Mouse (Mus musculus): ENCODE data around the gene Socs1. TPM values are rescaled to one million over a fixed set of nuclear protein-coding genes. Genes with fewer than 3 reads are reported as not detected.

Socs1 gene
- polyA plus RNA-seq, 1 experiment from 2014 or later, result 3.8 TPM

DNA sequence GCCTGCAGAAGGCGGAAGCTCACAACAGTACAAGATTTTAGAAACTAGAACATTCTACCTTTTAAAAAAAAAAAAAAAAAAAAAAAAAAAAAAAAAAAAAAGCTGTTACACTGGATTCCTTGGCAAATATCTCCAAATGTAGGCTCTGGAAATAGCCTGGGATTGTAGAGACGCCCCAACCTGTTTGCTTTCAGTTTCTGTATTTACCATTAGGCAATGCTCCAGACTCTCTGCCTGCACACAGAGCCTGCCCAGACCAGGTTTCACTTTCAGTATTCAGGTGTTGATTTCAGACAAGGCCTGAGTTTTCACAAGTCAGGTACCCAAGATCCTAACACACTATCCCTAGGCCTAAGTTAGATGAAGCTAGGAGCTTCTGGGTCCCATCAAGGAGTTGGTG lies 44.3 kb downstream of the Socs1 start:
- H3K9ac ChIP-seq (ENCODE audit: low read depth, low read length), result no peak overlapping the region
- H3K4me1 ChIP-seq (replicated peaks; ENCODE audit: control insufficient read depth, insufficient read depth, low read length), result no peaks in the 10 kb centered on the region
- no peak overlapping the region for H3K27ac ChIP-seq (ENCODE audit: low read depth, low read length)
- H3K9me3 ChIP-seq (ENCODE audit: control insufficient read depth), result no peaks in the 10 kb centered on the region
- TF ChIP-seq CTCF (IDR thresholded peaks at IDR 0.05; ENCODE audit: low read depth), result no peak
- H3K36me3 ChIP-seq (ENCODE audit: control insufficient read depth, insufficient read depth), result no peaks in the 10 kb centered on the region
- H3K4me3 ChIP-seq (ENCODE audit: low read depth, low read length), result no peak overlapping the region
- ATAC-seq, result peak; percentile 80
- WGBS, result 64% methylated on average over 2 of the region's 2 CpGs
- H3K4me2 ChIP-seq (replicated peaks; ENCODE audit: low read depth), result no peak overlapping the region
- no peaks in the 10 kb centered on the region for H3K27me3 ChIP-seq (replicated peaks; ENCODE audit: control insufficient read depth, insufficient read depth, low read length)

DNA sequence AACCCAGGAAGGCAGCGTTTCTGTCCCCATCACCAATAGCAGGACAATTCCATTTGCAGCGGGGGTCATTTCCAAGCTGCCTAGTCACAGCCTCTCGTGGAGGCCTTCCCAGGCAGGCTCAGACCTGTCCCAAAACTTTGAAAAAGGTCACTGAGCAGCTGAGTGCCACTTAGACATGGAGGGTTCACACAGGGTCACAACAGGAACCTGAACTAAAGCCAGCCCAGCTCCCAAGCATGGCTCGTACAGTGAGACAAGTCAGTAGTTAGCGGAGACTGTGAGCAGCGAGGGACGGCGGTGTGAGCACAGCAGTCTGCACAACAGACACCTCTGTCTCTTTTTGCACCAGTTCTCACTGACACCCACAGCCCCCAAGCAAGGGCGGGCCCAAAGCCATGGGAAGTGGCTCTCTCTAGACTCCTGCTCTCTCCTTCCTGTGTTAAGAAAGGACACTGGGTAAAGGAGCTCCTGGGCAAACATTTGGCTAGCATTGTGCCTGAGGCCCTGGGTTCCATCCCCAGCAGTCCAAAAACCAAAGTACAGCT lies 45.4 kb downstream of the Socs1 start:
- ATAC-seq, result no peak
- Histone ChIP-seq H3K27ac (ENCODE audit: low read depth, low read length) (no peak overlapping the region), H3K4me3 (ENCODE audit: low read depth, low read length) (no peak overlapping the region), H3K4me1 (replicated peaks; ENCODE audit: control insufficient read depth, insufficient read depth, low read length) (no peaks in the 10 kb centered on the region), H3K9ac (ENCODE audit: low read depth, low read length) (no peak overlapping the region), H3K36me3 (ENCODE audit: control insufficient read depth, insufficient read depth) (no peaks in the 10 kb centered on the region), H3K9me3 (ENCODE audit: control insufficient read depth) (no peaks in the 10 kb centered on the region), H3K4me2 (replicated peaks; ENCODE audit: low read depth) (no peak overlapping the region), H3K27me3 (replicated peaks; ENCODE audit: control insufficient read depth, insufficient read depth, low read length) (no peaks in the 10 kb centered on the region)
- WGBS, result 79% methylated on average over 9 of the region's 9 CpGs
- TF ChIP-seq CTCF (IDR thresholded peaks at IDR 0.05; ENCODE audit: low read depth), result no peak

DNA sequence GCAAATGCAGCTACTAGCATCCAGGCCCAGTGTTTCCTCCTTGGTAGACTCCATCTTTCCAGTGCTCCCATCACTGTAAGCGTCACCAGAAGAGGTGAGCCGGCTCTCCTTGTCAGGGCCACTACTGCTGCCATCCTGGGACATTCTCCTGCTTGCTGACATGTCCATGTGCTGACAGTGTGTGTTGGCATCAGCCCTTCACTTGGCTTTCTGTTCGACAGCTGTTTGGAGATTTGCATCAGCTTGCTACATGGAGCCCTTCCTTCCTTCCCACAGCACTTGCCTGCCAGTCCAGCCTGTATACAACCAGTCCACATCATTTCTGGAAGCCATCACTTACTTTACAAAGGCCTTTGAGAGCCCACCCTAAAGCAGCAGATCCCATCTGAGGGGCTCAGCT lies 46.5 kb downstream of the Socs1 start:
- no peak for ATAC-seq
- 94% methylated on average over 3 of the region's 3 CpGs for WGBS
- H3K4me3 ChIP-seq (ENCODE audit: low read depth, low read length), result no peak overlapping the region
- H3K4me1 ChIP-seq (replicated peaks; ENCODE audit: control insufficient read depth, insufficient read depth, low read length), result no peaks in the 10 kb centered on the region
- no peaks in the 10 kb centered on the region for H3K27me3 ChIP-seq (replicated peaks; ENCODE audit: control insufficient read depth, insufficient read depth, low read length)
- no peaks in the 10 kb centered on the region for H3K36me3 ChIP-seq (ENCODE audit: control insufficient read depth, insufficient read depth)
- no peak for TF ChIP-seq CTCF (IDR thresholded peaks at IDR 0.05; ENCODE audit: low read depth)
- H3K27ac ChIP-seq (ENCODE audit: low read depth, low read length), result no peak overlapping the region
- no peak overlapping the region for H3K9ac ChIP-seq (ENCODE audit: low read depth, low read length)
- no peak overlapping the region for H3K4me2 ChIP-seq (replicated peaks; ENCODE audit: low read depth)
- no peaks in the 10 kb centered on the region for H3K9me3 ChIP-seq (ENCODE audit: control insufficient read depth)

DNA sequence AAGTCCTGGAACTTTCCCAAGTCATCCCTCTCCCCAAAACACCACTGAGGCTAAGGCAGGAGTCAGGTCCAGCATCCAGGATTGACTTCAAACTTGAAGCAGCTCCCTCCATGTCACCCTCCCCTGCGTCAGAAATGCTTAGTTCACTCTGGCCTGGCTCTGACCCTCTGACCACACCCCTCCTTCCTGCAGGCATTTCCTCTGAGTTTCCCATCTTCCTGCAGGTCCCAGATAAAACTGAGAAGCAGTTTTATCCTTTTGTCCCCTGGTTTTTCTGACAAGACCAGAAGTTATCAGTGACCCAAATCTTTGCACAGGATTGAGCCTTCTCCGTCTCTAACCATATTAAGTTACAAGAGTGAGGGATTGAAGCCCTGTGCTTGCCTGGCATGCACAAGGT lies 47.8 kb downstream of the Socs1 start:
- H3K27ac ChIP-seq (ENCODE audit: low read depth, low read length), result 0 out of 2 replicates have a peak overlapping the region, but pooled peaks have one; percentile 28
- WGBS, result 59% methylated on average over 2 of the region's 2 CpGs

DNA sequence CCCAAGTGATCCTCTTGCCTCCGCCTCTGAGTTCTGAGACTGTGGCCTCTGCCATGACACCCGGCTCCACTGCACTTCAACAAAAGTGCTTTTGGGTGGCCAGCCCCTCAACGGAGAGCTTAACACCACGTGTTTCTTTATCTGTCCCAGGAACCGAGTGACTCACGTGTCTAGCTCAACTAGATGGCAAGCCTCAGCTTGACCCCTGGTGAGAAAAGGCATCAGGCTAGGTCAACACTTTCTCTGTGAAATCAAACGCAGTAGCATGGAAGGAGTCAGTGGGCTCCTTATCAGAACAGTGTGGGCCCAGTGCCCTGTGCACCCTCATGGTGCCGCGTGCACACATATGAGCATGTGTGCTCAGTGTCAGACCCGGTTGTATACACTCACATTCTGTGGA lies 49.0 kb downstream of the Socs1 start:
- no peak overlapping the region for H3K4me3 ChIP-seq (ENCODE audit: low read depth, low read length)
- no peak overlapping the region for H3K27ac ChIP-seq (ENCODE audit: low read depth, low read length)
- no peaks in the 10 kb centered on the region for H3K27me3 ChIP-seq (replicated peaks; ENCODE audit: control insufficient read depth, insufficient read depth, low read length)
- H3K9ac ChIP-seq (ENCODE audit: low read depth, low read length), result no peak overlapping the region
- no peak for TF ChIP-seq CTCF (IDR thresholded peaks at IDR 0.05; ENCODE audit: low read depth)
- H3K36me3 ChIP-seq (ENCODE audit: control insufficient read depth, insufficient read depth), result no peaks in the 10 kb centered on the region
- WGBS, result 64% methylated on average over 10 of the region's 10 CpGs
- no peak overlapping the region for H3K4me2 ChIP-seq (replicated peaks; ENCODE audit: low read depth)
- no peaks in the 10 kb centered on the region for H3K4me1 ChIP-seq (replicated peaks; ENCODE audit: control insufficient read depth, insufficient read depth, low read length)
- no peaks in the 10 kb centered on the region for H3K9me3 ChIP-seq (ENCODE audit: control insufficient read depth)
- no peak for ATAC-seq

More for the DNA sequence above, 47.8 kb downstream of the Socs1 start:
- no peak overlapping the region for H3K9ac ChIP-seq (ENCODE audit: low read depth, low read length)
- no peak for ATAC-seq
- no peaks in the 10 kb centered on the region for H3K4me1 ChIP-seq (replicated peaks; ENCODE audit: control insufficient read depth, insufficient read depth, low read length)
- no peak overlapping the region for H3K4me2 ChIP-seq (replicated peaks; ENCODE audit: low read depth)
- no peak overlapping the region for H3K4me3 ChIP-seq (ENCODE audit: low read depth, low read length)
- H3K27me3 ChIP-seq (replicated peaks; ENCODE audit: control insufficient read depth, insufficient read depth, low read length), result no peaks in the 10 kb centered on the region
- no peaks in the 10 kb centered on the region for H3K36me3 ChIP-seq (ENCODE audit: control insufficient read depth, insufficient read depth)
- TF ChIP-seq CTCF (IDR thresholded peaks at IDR 0.05; ENCODE audit: low read depth), result no peak
- no peaks in the 10 kb centered on the region for H3K9me3 ChIP-seq (ENCODE audit: control insufficient read depth)

DNA sequence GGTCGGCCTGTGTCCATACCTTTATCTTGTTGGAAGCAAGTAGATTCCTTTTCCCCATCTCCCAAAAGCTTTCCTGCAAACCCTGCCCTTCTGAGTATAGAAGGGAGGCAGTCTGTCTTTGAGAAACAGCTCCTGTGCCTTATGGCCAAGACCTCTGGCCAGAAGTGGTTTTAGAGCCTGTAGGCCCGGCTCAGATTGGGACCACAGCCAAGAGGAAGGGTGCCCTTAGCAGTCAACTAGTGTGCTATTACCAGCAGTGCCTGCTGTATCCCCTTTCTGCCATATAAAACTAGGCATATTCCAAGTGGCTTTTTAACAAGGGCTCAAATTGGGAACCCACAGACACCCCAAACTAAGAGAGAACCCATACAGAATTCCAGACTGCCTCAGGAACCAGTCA lies 49.6 kb downstream of the Socs1 start:
- Histone ChIP-seq H3K4me1 (replicated peaks; ENCODE audit: control insufficient read depth, insufficient read depth, low read length) (no peaks in the 10 kb centered on the region), H3K9me3 (ENCODE audit: control insufficient read depth) (no peaks in the 10 kb centered on the region), H3K27ac (ENCODE audit: low read depth, low read length) (no peak overlapping the region), H3K4me3 (ENCODE audit: low read depth, low read length) (no peak overlapping the region), H3K4me2 (replicated peaks; ENCODE audit: low read depth) (no peak overlapping the region), H3K36me3 (ENCODE audit: control insufficient read depth, insufficient read depth) (no peaks in the 10 kb centered on the region), H3K27me3 (replicated peaks; ENCODE audit: control insufficient read depth, insufficient read depth, low read length) (no peaks in the 10 kb centered on the region), H3K9ac (ENCODE audit: low read depth, low read length) (no peak overlapping the region)
- TF ChIP-seq CTCF (IDR thresholded peaks at IDR 0.05; ENCODE audit: low read depth), result no peak
- WGBS, result 69% methylated on average over 2 of the region's 2 CpGs
- no peak for ATAC-seq

DNA sequence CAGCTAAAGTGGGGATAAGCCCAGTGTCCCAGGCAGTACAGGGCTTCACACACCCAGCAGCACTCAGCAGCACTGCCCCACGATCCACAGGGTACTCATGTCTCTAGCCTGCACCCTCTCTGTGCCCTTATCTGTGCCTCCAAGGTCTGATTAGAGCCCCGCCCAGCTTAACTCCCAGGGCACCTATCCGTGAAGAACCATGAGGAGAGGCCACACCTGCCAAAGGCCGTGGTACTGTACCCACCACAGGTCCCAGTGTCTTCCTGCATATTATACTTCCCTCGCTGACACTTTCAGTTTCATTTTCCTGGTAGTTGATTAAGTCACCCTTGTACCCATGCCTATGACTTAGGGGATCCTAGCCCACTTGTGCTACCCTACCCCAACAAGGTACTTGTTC lies 52.9 kb downstream of the Socs1 start:
- Histone ChIP-seq H3K27ac (ENCODE audit: low read depth, low read length) (no peak overlapping the region), H3K4me3 (ENCODE audit: low read depth, low read length) (no peak overlapping the region), H3K4me1 (replicated peaks; ENCODE audit: control insufficient read depth, insufficient read depth, low read length) (no peaks in the 10 kb centered on the region), H3K9me3 (ENCODE audit: control insufficient read depth) (no peaks in the 10 kb centered on the region), H3K9ac (ENCODE audit: low read depth, low read length) (no peak overlapping the region), H3K36me3 (ENCODE audit: control insufficient read depth, insufficient read depth) (no peaks in the 10 kb centered on the region), H3K27me3 (replicated peaks; ENCODE audit: control insufficient read depth, insufficient read depth, low read length) (no peaks in the 10 kb centered on the region), H3K4me2 (replicated peaks; ENCODE audit: low read depth) (peak overlapping the region; percentile 9; the same call in 1 of the 2 replicates)
- WGBS, result 44% methylated on average over 5 of the region's 5 CpGs
- peak; percentile 80 for ATAC-seq
- TF ChIP-seq CTCF (IDR thresholded peaks at IDR 0.05; ENCODE audit: low read depth), result no peak

Other genes starting within 250 kb of the Socs1 start
- 8.9 and 9.3 TPM in 2 replicates for gene Dexi, start 242.5 kb downstream of the Socs1 start, polyA plus RNA-seq (2015; fragmentation: Nextera tagmentation; extraction: Ambion mirVana)
- gene Clec16a, start 240.2 kb downstream of the Socs1 start, polyA plus RNA-seq (2015; fragmentation: Nextera tagmentation; extraction: Ambion mirVana), result 30.4 and 31.0 TPM in 2 replicates
- gene Tnp2, start 3.1 kb upstream of the Socs1 start, polyA plus RNA-seq (2015; fragmentation: Nextera tagmentation; extraction: Ambion mirVana), result not detected in 2 replicates
- not detected in 2 replicates for gene Prm3, start 5.4 kb upstream of the Socs1 start, polyA plus RNA-seq (2015; fragmentation: Nextera tagmentation; extraction: Ambion mirVana)
- not detected in 2 replicates for gene Prm2, start 10.6 kb upstream of the Socs1 start, polyA plus RNA-seq (2015; fragmentation: Nextera tagmentation; extraction: Ambion mirVana)
- gene Prm1, start 20.3 kb upstream of the Socs1 start, polyA plus RNA-seq (2015; fragmentation: Nextera tagmentation; extraction: Ambion mirVana), result not detected in 2 replicates
- gene Gm11172, start 27.4 kb upstream of the Socs1 start, polyA plus RNA-seq (2015; fragmentation: Nextera tagmentation; extraction: Ambion mirVana), result not detected in 2 replicates
- gene Rmi2, start 49.5 kb upstream of the Socs1 start, polyA plus RNA-seq (2015; fragmentation: Nextera tagmentation; extraction: Ambion mirVana), result 0.53 and 0.88 TPM in 2 replicates

Data from intestine, postnatal 0 days (tissue).